Mouse (Mus musculus) G1E (cell line): ENCODE data around the gene Mpp6. TPM values are rescaled to one million over a fixed set of nuclear protein-coding genes. Genes with fewer than 3 reads are reported as not detected.

ENCODE experiments used
- ATAC-seq: 2 replicates; pipeline ENCODE4 v1.8.0; 2016; ENCODE audit warnings: mild to moderate bottlenecking; ENCODE audit not compliant: insufficient number of reproducible peaks, poor library complexity, low FRiP score, severe bottlenecking; ENCODE audit errors: extremely low read depth
- DNase-seq: peaks from one replicate; pipeline ENCODE4 v3.0.0; 2012; ENCODE audit warnings: low spot score
- H3K27me3 ChIP-seq: 2 replicates; pipeline ENCODE4 v1.6.1; 2012; ENCODE audit warnings: mild to moderate bottlenecking, low read length, inconsistent platforms; ENCODE audit not compliant: insufficient read depth
- H3K36me3 ChIP-seq: replicated peaks from 2 replicates; pipeline ENCODE3; 2012; ENCODE audit warnings: mild to moderate bottlenecking, inconsistent platforms
- H3K4me1 ChIP-seq: 2 replicates; pipeline ENCODE4 v1.6.1; 2012; ENCODE audit warnings: low read depth, low read length, inconsistent platforms, mixed read lengths; ENCODE audit not compliant: insufficient read depth
- H3K4me3 ChIP-seq: 2 replicates; pipeline ENCODE4 v1.5.1; 2012; ENCODE audit warnings: low read depth, mild to moderate bottlenecking, inconsistent platforms, low read length, moderate library complexity, mixed read lengths
- H3K9me3 ChIP-seq: replicated peaks from 2 replicates; pipeline ENCODE4 v1.6.1; 2012; ENCODE audit warnings: inconsistent platforms
- CTCF ChIP-seq: IDR thresholded peaks from 2 replicates; pipeline ENCODE4 v1.5.1; 2012; ENCODE audit warnings: low read depth, low read length, inconsistent platforms, mixed read lengths
- GATA1 ChIP-seq: IDR thresholded peaks from 2 replicates; pipeline ENCODE4 v1.6.1; 2012; ENCODE audit warnings: borderline replicate concordance, low read length, inconsistent platforms, mixed read lengths
- GATA2 ChIP-seq: IDR thresholded peaks from 2 replicates; pipeline ENCODE4 v1.6.1; 2012; ENCODE audit warnings: low read depth, low read length, inconsistent platforms, borderline replicate concordance
- POLR2AphosphoS5 ChIP-seq: IDR thresholded peaks from 2 replicates; pipeline ENCODE4 v1.6.1; 2012; ENCODE audit warnings: low read depth, low read length, inconsistent platforms; ENCODE audit not compliant: insufficient replicate concordance
- TAL1 ChIP-seq: conservative IDR thresholded peaks from 2 replicates; pipeline ENCODE4 v1.6.1; 2012; ENCODE audit warnings: low read depth, low read length, inconsistent platforms, mixed read lengths
- polyA plus RNA-seq: library from polyadenylated mRNA; stranded (reverse); fragments of >175 nt; gene quantifications from 2 replicates; pipeline ENCODE4 v1.2.3, GENCODE M21; 2012
- total RNA-seq, 2 experiments: library from RNA; stranded (forward) in 1 of 2; stranded (reverse) in 1 of 2; fragments of 200-1000 nt in 1 of 2; fragments of >200 nt in 1 of 2; fragmentation: Nextera tagmentation in 1 of 2; gene quantifications; 2 replicates each; pipeline ENCODE4 v1.2.3; 2014 to 2017

Gene Mpp6
- total and polyA plus RNA-seq, 3 experiments: 18.3 to 164 (median 152) TPM

DNA sequence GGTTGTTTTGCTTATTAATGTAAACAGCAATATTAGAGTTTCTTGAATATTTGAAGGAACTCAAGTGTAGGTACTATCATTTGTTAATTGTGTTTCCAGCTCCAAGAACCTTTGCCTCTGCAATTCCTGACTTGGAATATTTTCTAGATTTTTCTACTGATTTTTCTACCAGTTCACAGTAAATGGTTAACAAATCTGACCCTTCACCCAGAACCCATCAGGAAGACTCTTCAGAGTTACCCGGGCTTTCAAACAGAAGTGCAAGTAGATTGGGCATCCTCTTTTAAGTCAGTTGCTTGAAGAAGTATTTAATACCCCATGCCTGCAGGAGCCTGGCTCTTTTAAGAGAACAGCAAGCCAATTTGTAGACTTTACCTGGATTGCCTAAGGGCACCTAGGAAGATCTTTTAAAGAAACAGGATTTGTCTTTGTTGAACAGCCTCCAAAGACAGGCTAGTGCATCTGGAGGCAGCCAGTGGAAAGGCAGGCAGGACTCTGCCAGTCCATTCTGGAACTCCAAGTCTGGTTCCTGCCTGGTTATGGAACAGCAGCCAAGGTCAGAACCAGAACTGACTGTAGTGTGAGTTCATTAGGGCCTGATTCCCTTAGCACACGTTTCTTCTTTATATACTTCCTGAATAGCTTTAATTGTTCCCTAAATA, 104.8 kb downstream of the Mpp6 start:
- peaks cover 56% of the 10 kb centered on the region for H3K27me3 ChIP-seq
- no peak overlapping the region for H3K4me3 ChIP-seq
- ATAC-seq: no peak
- H3K9me3 ChIP-seq: no peaks in the 10 kb centered on the region
- DNase-seq: no peak
- peaks cover 6% of the 10 kb centered on the region for H3K4me1 ChIP-seq
- no peaks in the 10 kb centered on the region for H3K36me3 ChIP-seq
- TF ChIP-seq CTCF: no peak
- no peak for TF ChIP-seq GATA1
- TF ChIP-seq TAL1: no peak
- TF ChIP-seq POLR2AphosphoS5: no peak
- no peak for TF ChIP-seq GATA2

DNA sequence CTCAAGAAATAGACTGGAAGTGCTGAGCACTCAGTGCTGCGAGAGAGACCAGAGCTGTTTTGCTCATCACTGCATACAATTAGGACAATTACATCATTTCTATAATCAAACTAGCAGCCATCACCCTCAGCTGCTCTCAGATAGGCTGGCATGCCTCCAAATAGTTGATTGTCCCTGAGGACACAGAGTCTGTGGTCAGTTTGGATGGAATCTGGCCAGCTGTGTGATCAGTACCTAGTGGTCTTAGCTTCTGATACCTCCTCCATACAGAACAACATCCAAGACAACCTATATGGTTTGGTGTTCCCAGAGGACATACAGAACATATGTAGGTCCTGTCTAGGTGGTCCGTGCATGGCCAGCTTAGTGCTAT, 105.3 kb downstream of the Mpp6 start:
- Histone ChIP-seq H3K4me1 (peaks cover 6% of the 10 kb centered on the region), H3K9me3 (no peaks in the 10 kb centered on the region), H3K4me3 (no peak overlapping the region), H3K36me3 (no peaks in the 10 kb centered on the region), H3K27me3 (peaks cover 61% of the 10 kb centered on the region)
- DNase-seq (no peak), ATAC-seq (no peak)
- TF ChIP-seq TAL1 (no peak), GATA1 (no peak), CTCF (no peak), GATA2 (no peak), POLR2AphosphoS5 (no peak)

DNA sequence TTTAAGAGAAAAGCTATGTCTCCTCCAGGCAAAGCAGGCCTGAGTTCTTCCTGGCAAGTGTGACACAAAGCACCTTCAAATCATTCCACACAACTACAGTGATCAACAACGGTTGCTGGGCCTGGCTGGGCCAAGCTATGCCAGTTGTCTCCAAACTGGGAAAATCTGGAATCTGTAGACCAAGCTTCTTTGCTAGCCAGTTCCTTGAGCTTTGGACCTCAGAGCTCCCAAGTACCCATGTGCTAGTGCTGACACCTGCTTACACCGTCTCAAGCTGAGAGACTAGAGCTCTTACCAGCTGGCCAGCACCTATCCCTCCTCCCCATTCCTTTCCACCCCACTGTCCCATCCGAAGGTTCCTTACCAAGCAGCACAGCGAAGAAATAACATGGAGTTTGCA, 105.9 kb downstream of the Mpp6 start:
- H3K36me3 ChIP-seq: no peaks in the 10 kb centered on the region

DNA sequence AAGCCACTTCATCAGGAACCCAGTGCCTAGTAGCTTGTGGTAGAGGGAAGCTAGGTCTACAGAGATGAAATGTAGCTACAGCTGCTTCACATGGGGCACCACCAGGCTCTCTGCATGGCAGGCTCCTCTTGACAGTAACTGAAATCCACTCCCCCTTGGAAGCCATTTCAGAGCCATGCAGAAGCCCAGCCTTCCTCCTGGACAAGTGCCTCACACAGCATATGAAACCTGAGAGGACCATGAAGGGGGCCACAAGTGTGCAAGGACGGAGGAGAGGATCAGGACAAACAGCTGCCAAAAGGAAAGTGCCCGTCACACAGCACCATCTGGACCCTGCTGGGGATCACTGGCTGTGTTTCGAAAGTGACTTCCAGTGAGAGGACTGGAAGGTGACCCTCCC, 108.6 kb downstream of the Mpp6 start:
- Histone ChIP-seq H3K27me3 (peaks cover 68% of the 10 kb centered on the region), H3K36me3 (no peaks in the 10 kb centered on the region), H3K9me3 (no peaks in the 10 kb centered on the region), H3K4me3 (no peak overlapping the region), H3K4me1 (peaks cover 10% of the 10 kb centered on the region)
- no peak for TF ChIP-seq GATA1
- TF ChIP-seq POLR2AphosphoS5: no peak
- no peak for TF ChIP-seq CTCF
- no peak for TF ChIP-seq TAL1
- no peak for TF ChIP-seq GATA2
- DNase-seq (no peak), ATAC-seq (no peak)

More for the DNA sequence above, 105.9 kb downstream of the Mpp6 start:
- Histone ChIP-seq H3K4me1 (peaks cover 6% of the 10 kb centered on the region), H3K9me3 (no peaks in the 10 kb centered on the region), H3K27me3 (peaks cover 67% of the 10 kb centered on the region), H3K4me3 (no peak overlapping the region)
- DNase-seq (no peak), ATAC-seq (no peak)
- TF ChIP-seq TAL1: no peak

DNA sequence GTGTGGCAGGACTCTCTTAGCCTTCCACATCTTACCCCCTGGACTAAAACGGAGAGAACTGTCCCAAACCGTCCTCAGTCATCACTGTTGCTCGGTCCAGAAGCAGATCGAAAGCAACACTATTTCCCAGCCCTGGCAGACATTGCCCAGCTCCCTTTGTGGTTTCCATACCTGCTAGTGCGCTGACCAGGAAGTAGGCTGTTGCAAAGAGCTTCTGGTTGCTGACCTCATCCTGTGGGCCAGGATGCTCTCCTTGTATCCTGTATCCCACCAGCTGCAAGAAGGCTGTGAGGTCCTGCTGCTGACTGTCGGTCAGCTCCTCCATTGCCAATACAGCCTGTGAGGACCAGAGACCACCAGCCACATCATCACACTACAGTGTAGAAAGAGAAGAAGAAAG, 109.0 kb downstream of the Mpp6 start:
- DNase-seq (no peak), ATAC-seq (no peak)
- Histone ChIP-seq H3K4me3 (no peak overlapping the region), H3K4me1 (peaks cover 10% of the 10 kb centered on the region), H3K27me3 (peaks cover 68% of the 10 kb centered on the region), H3K36me3 (no peaks in the 10 kb centered on the region), H3K9me3 (no peaks in the 10 kb centered on the region)
- TF ChIP-seq GATA2: no peak
- TF ChIP-seq TAL1: no peak
- no peak for TF ChIP-seq POLR2AphosphoS5
- no peak for TF ChIP-seq CTCF
- no peak for TF ChIP-seq GATA1

DNA sequence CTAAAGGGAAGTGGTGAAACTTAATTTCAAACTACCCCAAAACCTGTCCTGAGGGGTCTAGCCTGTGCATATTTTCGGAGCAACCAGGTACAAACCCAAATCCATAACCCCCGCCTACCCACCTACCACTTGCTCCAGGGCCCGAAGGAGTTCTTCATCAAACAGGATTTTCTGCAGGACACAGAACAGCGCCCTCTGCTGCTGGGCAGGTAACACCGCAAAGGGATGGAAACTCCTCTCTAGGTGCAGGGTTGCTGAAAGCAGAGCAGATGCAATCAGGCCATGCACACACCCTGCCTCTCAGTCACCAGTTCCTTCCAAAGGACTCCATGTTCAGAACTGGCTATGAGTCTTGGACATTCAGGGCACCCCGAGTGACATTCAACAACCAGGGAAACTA, 110.8 kb downstream of the Mpp6 start:
- DNase-seq: no peak
- TF ChIP-seq CTCF (peak; percentile 89), POLR2AphosphoS5 (no peak), GATA2 (no peak), TAL1 (no peak)
- H3K4me3 ChIP-seq: no peak overlapping the region
- no peak for ATAC-seq
- peaks cover 60% of the 10 kb centered on the region for H3K27me3 ChIP-seq
- peaks cover 3% of the 10 kb centered on the region for H3K9me3 ChIP-seq
- no peaks in the 10 kb centered on the region for H3K36me3 ChIP-seq
- peaks cover 13% of the 10 kb centered on the region for H3K4me1 ChIP-seq
